Mouse (Mus musculus): ENCODE measurements around the gene Sfswap.

The Sfswap gene

DNA sequence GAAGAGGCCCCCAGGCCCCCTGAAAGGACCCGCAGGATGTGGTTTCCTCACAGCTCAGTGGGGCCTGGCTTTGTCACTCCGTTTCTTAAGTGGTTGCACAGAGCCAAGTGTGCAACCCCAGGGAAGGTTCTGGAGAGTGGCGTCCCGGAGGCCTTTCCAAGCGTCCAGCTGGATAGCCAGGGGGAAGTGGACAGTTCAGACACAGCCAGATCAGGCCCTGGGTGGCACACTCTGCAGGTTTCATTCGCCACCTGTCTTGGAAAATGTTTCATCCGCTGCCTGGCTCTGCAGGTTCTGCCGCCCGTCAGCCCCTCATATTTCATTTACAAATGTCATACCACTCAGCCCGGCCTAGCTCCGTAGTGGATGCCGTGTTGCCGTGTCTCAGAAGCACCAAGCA lies 85.5 kb downstream of the Sfswap start:
- DNase-seq, result no peak

DNA sequence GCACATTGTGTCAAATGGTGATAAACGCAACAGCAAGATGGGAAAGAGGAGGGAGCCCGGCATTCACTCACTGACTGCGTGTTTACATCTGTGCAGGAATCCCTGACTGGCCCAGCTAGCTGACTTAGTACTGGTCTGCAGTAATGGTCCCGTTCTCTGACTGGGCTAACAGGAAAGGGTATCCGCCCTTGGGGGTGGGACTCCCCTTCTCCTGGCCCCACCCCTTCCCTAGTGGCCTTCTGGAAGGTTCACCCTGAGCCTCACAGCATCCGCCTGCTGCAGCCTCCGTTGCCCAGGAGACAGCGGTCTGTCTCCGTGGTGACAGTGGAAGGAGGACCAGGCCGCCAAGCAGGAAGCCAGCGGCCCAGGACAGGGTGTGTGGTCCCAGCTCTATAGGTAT lies 89.9 kb downstream of the Sfswap start:
- peak in 1 of 2 experiments; percentile 11 for DNase-seq

DNA sequence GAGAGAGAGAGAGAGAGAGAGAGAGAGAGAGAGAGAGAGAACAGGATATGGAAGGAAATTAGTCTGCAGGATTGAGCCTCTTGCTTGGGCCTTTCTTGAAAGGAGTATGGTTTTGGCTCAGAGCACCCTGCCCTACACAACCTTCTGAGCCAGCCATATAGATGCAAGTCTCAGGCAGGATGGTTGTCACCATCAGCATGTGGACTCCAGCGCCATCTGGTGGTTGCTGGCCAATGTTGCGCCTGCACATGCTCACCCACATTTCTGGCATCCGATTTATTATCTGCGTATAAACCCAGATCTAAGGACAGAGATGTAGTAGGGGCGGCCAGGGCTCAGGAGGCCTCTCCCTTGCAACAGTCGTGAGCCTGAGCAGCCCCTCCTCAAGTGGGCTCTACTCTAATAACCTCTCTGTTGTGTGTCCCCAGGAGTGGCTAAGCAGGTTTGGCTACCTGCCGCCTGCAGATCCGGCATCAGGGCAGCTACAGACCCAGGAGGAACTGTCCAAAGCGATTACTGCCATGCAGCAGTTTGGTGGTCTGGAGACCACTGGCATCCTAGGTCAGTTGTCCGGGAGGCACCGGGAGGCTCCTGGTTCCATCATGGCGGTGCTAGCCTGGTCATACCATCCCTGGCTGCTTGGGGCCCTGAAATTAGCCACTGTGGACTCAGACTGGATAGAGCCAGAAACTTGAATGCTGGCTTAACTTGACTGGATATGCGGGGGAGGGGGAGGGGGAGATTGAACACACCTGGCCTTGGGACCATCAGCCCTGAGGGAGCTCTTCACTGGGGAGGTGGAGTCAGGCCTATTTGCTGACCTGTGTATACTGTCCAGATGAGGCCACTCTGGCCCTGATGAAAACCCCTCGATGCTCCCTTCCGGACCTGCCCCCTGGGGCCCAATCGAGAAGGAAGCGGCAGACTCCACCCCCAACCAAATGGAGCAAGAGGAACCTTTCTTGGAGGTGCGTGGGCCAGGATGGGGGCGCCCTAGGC lies 93.4 kb downstream of the Sfswap start:
- DNase-seq, result peak; percentile 72 to 95

DNA sequence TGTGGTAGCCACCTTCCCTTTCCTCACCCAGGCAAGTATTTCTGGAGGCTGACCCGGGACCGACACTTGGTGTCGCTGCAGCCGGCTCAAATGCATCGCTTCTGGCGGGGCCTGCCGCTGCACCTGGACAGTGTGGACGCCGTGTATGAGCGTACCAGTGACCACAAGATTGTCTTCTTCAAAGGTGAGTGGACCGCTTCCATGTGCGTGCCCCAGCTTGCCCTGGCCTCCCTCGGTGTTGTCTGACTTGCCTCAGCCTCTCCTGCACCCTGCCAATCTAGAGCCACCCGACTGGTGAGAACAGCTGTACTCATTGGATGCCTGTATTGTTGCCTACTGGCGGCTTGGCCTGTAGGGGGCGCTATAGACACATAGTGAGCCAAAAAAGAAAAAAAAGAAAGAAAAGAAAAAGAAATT lies 101.1 kb downstream of the Sfswap start:
- peak in 1 of 2 experiments; percentile 71 for DNase-seq

DNA sequence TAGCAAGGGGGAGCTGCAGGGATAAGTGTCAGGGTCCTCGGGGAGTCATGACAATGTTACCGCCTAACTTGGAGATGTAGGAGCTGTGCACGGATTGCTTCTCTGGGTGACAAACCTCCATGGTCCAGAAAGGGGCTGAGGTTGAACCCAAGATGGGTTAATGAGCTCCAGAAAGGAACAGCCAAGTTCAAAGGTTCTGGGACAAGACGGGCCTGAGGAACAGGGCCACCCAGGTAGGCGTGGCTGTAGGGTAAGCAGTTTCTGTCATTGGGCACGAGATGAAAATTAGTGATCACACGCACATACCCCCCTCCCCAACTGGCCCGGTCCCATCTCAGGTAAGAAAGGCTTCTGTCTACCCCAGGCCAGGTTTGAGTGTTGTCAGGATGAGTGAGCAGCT lies 106.5 kb downstream of the Sfswap start:
- DNase-seq, result peak in 1 of 2 experiments; percentile 43

DNA sequence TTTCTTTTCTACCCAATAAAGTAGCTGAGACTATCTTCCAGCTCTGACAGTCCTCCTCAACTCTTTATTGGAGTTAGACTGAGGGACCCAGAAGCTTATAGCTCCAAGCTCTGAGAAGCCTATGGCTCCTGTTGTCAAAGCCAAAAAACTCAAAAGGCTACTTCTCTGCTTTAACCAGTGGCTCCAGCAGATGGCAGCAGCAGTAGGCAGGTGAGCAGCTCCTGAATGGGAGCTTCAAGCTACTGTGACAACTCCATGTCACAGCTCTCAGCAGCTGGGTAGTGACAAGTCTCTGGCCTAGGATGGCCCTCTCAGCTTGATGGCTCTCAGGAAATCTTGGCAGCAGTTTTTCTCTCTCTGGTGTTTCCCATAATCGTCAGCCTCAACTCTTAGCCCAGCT lies 110.0 kb downstream of the Sfswap start:
- peak; percentile 76 to 91 for DNase-seq

DNA sequence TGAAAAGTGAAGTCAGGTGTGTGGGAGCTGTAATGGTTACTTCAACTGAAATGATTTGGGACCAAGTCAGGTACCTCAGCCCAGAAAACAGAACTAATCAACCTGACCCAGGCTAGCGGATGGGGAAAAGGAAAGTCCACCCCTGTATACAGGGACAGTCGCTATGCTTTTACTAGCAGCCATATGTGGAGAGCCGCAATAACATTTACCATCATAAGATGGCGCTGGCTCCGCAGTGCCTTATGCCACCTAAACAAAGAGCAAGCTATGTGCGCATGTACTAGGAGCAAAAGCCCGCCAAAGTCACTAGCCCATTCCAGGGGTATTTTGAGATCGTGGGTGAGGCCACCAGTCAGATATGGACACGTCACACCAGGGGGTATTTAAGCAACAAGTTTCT lies 119.6 kb downstream of the Sfswap start:
- DNase-seq, result peak in 1 of 2 experiments; percentile 22
